Mouse (Mus musculus): Measurements from ENCODE around the gene Dock4.

DNA sequence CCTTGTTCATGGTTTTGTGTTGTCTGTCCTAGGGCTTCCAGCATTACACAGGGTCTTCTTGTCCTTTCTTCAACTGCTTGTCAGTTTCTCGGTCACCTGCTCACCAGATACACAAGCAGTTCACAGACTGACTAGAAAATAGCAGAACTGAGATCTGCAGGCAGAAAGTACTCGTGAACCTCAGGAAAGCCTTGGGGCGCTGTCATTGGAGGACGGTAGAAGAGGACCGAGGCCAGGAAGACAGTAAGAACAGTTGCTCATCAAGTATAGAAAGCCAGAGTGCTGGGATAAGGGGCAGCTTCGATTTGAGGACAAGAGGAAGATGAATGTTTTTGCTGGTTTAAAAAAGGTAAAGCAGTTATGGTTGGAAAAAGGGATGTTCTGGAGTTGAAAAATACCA lies 92.6 kb downstream of the Dock4 start:
- no peak for TF ChIP-seq CTCF (IDR thresholded peaks at IDR 0.05; ENCODE audit: extremely low read depth, insufficient read depth, low read length)
- TF ChIP-seq POLR2A (IDR thresholded peaks at IDR 0.05; ENCODE audit: extremely low read depth, insufficient read depth, low read length): no peak

Measured in cortical plate, adult 2 months (tissue).